ENCODE assay signal across 8 mouse cellular contexts in the genomic region with DNA sequence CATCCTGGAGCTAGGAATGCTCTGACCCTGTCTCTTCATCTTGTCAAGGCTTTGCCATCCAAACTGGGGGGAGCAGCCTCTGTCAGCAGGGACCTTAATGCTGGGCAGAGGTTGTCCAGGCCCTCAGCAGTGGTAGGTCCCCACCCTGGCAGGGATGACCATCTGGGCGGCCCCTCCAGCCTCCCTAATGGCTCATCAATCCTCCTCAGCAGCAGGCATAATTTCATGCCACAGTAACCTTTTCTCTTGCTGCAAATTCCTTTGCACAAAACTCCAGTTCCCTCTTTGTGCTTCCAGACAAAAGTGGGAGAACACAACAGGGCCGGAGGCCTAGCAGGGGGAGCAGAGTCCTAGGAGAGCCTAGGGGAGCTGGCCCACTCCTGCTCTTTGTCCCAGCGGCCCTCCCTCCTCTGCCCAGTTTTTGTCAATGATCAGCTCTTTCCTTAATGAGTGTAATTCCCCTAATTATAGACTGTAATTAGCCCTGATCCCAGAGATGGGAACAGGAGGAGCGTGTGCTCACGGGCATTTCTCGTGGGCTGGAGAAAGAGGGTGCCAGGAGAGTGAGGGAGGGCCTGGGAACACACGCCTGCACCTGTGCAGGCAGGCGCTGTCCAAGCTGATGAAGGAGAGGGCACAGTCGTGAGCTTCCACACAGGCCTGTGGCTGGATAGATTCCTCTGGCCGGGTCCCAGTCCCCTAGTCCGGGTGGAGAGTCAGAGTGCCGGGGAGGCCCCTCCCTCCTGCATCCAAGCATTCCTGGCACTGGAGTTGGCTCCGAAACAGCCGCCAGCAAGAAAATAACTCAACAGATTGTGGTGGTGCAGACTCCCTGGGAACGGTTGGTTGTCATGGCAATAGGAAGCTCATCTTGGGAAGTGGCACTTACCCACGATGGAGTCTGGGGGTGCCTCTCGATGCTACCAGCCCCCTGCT. TPM values are rescaled to one million over a fixed set of nuclear protein-coding genes. Genes with fewer than 3 reads are reported as not detected.
DNase-seq lines count a peak whose midpoint lies in the region; ATAC-seq and TF ChIP-seq lines count a peak whose summit lies in the region.

No protein-coding gene starts in this region.

- no peak overlapping the region for H3K4me2 ChIP-seq in midbrain, embryonic 16.5 days (ENCODE audit: low read length)
- no peak overlapping the region for H3K4me2 ChIP-seq in liver, embryonic 11.5 days

- no peak for TF ChIP-seq POLR2A in brain, embryonic 14.5 days (IDR thresholded peaks at IDR 0.05; ENCODE audit: borderline replicate concordance, extremely low read depth, insufficient read depth, insufficient read length, poor library complexity, severe bottlenecking)

- peak overlapping the region; percentile 88 for H3K27ac ChIP-seq in forebrain, embryonic 10.5 days
- peak overlapping the region; percentile 58 for H3K27ac ChIP-seq in midbrain, embryonic 16.5 days (ENCODE audit: low read length)
- H3K27ac ChIP-seq in liver, embryonic 11.5 days (ENCODE audit: low read depth, low read length), result no peak overlapping the region

- 8% methylated on average over 17 of the region's 17 CpGs for WGBS in forebrain, embryonic 10.5 days
- WGBS in midbrain, embryonic 16.5 days, result 8% methylated on average over 17 of the region's 17 CpGs
- WGBS in liver, embryonic 11.5 days, result 38% methylated on average over 17 of the region's 17 CpGs

- H3K4me3 ChIP-seq in forebrain, embryonic 10.5 days, result peak overlapping the region; percentile 39
- no peak overlapping the region for H3K4me3 ChIP-seq in midbrain, embryonic 16.5 days (ENCODE audit: low read depth, low read length)
- H3K4me3 ChIP-seq in liver, embryonic 11.5 days (ENCODE audit: low read depth, low read length), result no peak overlapping the region

- peak; percentile 61 for ATAC-seq in midbrain, embryonic 16.5 days
- ATAC-seq in granulocyte monocyte progenitor cell, adult 5-6 weeks (replicated peaks; ENCODE audit: poor library complexity, severe bottlenecking), result no peak
- ATAC-seq in liver, embryonic 11.5 days (replicated peaks; ENCODE audit: low FRiP score), result no peak

- H3K9me3 ChIP-seq in forebrain, embryonic 10.5 days, result no peaks in the 10 kb centered on the region
- H3K9me3 ChIP-seq in midbrain, embryonic 16.5 days (replicated peaks; ENCODE audit: control insufficient read depth, low read length, poor library complexity, severe bottlenecking), result no peaks in the 10 kb centered on the region
- H3K9me3 ChIP-seq in liver, embryonic 11.5 days (ENCODE audit: control insufficient read depth, low read length), result no peaks in the 10 kb centered on the region

- 0 out of 2 replicates have a peak overlapping the region, but pooled peaks have one; percentile 49 for H3K9ac ChIP-seq in midbrain, embryonic 16.5 days (ENCODE audit: low read depth, low read length)
- H3K9ac ChIP-seq in liver, embryonic 11.5 days (ENCODE audit: low read depth, low read length), result no peak overlapping the region

- TF ChIP-seq CTCF in brain, embryonic 14.5 days (IDR thresholded peaks at IDR 0.05; ENCODE audit: borderline replicate concordance, extremely low read depth, insufficient read depth, insufficient read length), result no peak

- peaks cover 49% of the 10 kb centered on the region for H3K4me1 ChIP-seq in forebrain, embryonic 10.5 days
- H3K4me1 ChIP-seq in midbrain, embryonic 16.5 days (ENCODE audit: control insufficient read depth, insufficient read depth, low read length), result peaks cover 26% of the 10 kb centered on the region
- no peaks in the 10 kb centered on the region for H3K4me1 ChIP-seq in liver, embryonic 11.5 days (replicated peaks; ENCODE audit: control insufficient read depth, insufficient read depth, low read length)

- peak; percentile 29 for DNase-seq in MN1 (ENCODE audit: low spot score)
- peak; percentile 97 for DNase-seq in brain, embryonic 14.5 days (ENCODE audit: low read depth)
- DNase-seq in forebrain, embryonic 10.5 days (ENCODE audit: extremely low spot score, low spot score), result peak; percentile 75
- DNase-seq in kidney, postnatal 4 days, result peak; percentile 37 to 44
- no peak for DNase-seq in spleen, postnatal 14 days (ENCODE audit: low spot score in 2 of 2)
- no peak for DNase-seq in liver, embryonic 11.5 days (ENCODE audit: low spot score)

- H3K36me3 ChIP-seq in forebrain, embryonic 10.5 days (replicated peaks), result no peaks in the 10 kb centered on the region
- peaks cover 6% of the 10 kb centered on the region; the same call in 1 of the 2 replicates for H3K36me3 ChIP-seq in midbrain, embryonic 16.5 days (ENCODE audit: control insufficient read depth, insufficient read depth, low read length)
- no peaks in the 10 kb centered on the region for H3K36me3 ChIP-seq in liver, embryonic 11.5 days (ENCODE audit: control insufficient read depth, insufficient read depth, low read length)

- H3K27me3 ChIP-seq in forebrain, embryonic 10.5 days (ENCODE audit: poor library complexity, severe bottlenecking), result peaks cover 87% of the 10 kb centered on the region
- no peaks in the 10 kb centered on the region for H3K27me3 ChIP-seq in midbrain, embryonic 16.5 days (ENCODE audit: control insufficient read depth, insufficient read depth, low read depth, low read length)
- peaks cover 15% of the 10 kb centered on the region for H3K27me3 ChIP-seq in liver, embryonic 11.5 days (replicated peaks; ENCODE audit: control insufficient read depth, insufficient read depth, low read length)

RNA-seq across cellular contexts. Expression of gene Phf12, which starts 17.2 kb away (rescaled TPM):
- polyA plus RNA-seq in brain, embryonic 14.5 days (2012; rRNA removed), result 64.7 and 76.0 TPM in 2 replicates
- 17.0 and 20.7 TPM in 2 replicates for polyA plus RNA-seq in forebrain, embryonic 10.5 days (2016; fragmentation: Nextera tagmentation; extraction: Ambion mirVana)
- polyA plus RNA-seq in midbrain, embryonic 16.5 days (2015; fragmentation: Nextera tagmentation; extraction: Ambion mirVana), result 11.8 and 17.8 TPM in 2 replicates
- 55.7 and 57.7 TPM in 2 replicates for total RNA-seq in granulocyte monocyte progenitor cell, adult 5-6 weeks (2014; fragmentation: Nextera tagmentation)
- 16.2 and 28.2 TPM in 2 replicates for total RNA-seq in granulocyte monocyte progenitor cell, adult 5-6 weeks (2017)
- 17.0 and 18.6 TPM in 2 replicates for polyA plus RNA-seq in liver, embryonic 11.5 days (2014; fragmentation: Nextera tagmentation; extraction: Ambion mirVana)

RNA-seq across cellular contexts. Expression of gene Sez6, which starts 34.8 kb away (rescaled TPM):
- polyA plus RNA-seq in brain, embryonic 14.5 days (2012; rRNA removed), result 173 and 174 TPM in 2 replicates
- polyA plus RNA-seq in forebrain, embryonic 10.5 days (2016; fragmentation: Nextera tagmentation; extraction: Ambion mirVana), result 2.8 and 4.3 TPM in 2 replicates
- 140 and 146 TPM in 2 replicates for polyA plus RNA-seq in midbrain, embryonic 16.5 days (2015; fragmentation: Nextera tagmentation; extraction: Ambion mirVana)
- total RNA-seq in granulocyte monocyte progenitor cell, adult 5-6 weeks (2014; fragmentation: Nextera tagmentation), result not detected in 2 replicates
- total RNA-seq in granulocyte monocyte progenitor cell, adult 5-6 weeks (2017), result not detected in 2 replicates
- polyA plus RNA-seq in liver, embryonic 11.5 days (2014; fragmentation: Nextera tagmentation; extraction: Ambion mirVana), result 0.36 TPM in 1 of 2 replicates, not detected in the other

Comparison
In these comparisons a context has a peak if more than half of its experiments do, and no peak if none do; other contexts are left out.
1. DNase-seq: peak in MN1 (single experiment), brain, embryonic 14.5 days (single experiment), forebrain, embryonic 10.5 days (single experiment) and kidney, postnatal 4 days (2 of 2); none in spleen, postnatal 14 days (0 of 2) and liver, embryonic 11.5 days (single experiment).
2. RNA of gene Sez6, which starts 34.8 kb away (polyA plus RNA-seq): 173 to 174 TPM in brain, embryonic 14.5 days and 140 to 146 TPM in midbrain, embryonic 16.5 days; 2.8 to 4.3 TPM in forebrain, embryonic 10.5 days and 0.36 TPM in liver, embryonic 11.5 days; every median in the first group is over 10 times any median in the second.